Mouse (Mus musculus) heart, postnatal 0 days (tissue): Measurements from ENCODE around the gene Cx3cl1.

Experiments
- CTCF ChIP-seq: IDR thresholded peaks from 2 replicates; pipeline ENCODE4 v1.5.1; 2016; ENCODE audit warnings: antibody characterized with exemption, control low read depth, low read depth
- EP300 ChIP-seq: IDR thresholded peaks from 2 replicates; pipeline ENCODE4 v1.6.1; 2016; ENCODE audit warnings: antibody characterized with exemption, low read depth

- TF ChIP-seq CTCF (no peak), EP300 (no peak)
Measured at GRCm38 (mm10) chr8:94783890-94784289, 12.1 kb downstream of the Cx3cl1 start.
